Mouse (Mus musculus) intestine, postnatal 0 days (tissue): ENCODE results near the gene Gm12216. TPM values are rescaled to one million over a fixed set of nuclear protein-coding genes. Genes with fewer than 3 reads are reported as not detected.
A peak's percentile ranks its signal among the peaks of the same experiment; 100 is the strongest.

Experiments
- ATAC-seq: fragments of 200-750 bp; cut with Nextera tagmentation; 2 replicates; pipeline ENCODE4 v1.8.0; 2017; ENCODE audit warnings: mild to moderate bottlenecking, moderate TSS enrichment, moderate library complexity
- H3K27ac ChIP-seq: fragments of 300-500 bp; sonication (generic); 2 replicates; pipeline ENCODE4 v1.5.1; 2014; ENCODE audit warnings: mild to moderate bottlenecking, low read depth, low read length, moderate library complexity
- H3K27me3 ChIP-seq: fragments of 300-500 bp; sonication (generic); replicated peaks from 2 replicates; pipeline ENCODE4 v1.6.1; 2014; ENCODE audit warnings: low read length, mixed read lengths; ENCODE audit not compliant: control insufficient read depth, insufficient read depth
- H3K36me3 ChIP-seq: fragments of 300-500 bp; sonication (generic); 2 replicates; pipeline ENCODE4 v1.6.1; 2014; ENCODE audit warnings: mild to moderate bottlenecking, moderate library complexity; ENCODE audit not compliant: control insufficient read depth, insufficient read depth
- H3K4me1 ChIP-seq: fragments of 300-500 bp; sonication (generic); replicated peaks from 2 replicates; pipeline ENCODE4 v1.6.1; 2014; ENCODE audit warnings: antibody characterized with exemption, low read length, mixed read lengths; ENCODE audit not compliant: control insufficient read depth, insufficient read depth
- H3K4me2 ChIP-seq: fragments of 300-500 bp; sonication (generic); replicated peaks from 2 replicates; pipeline ENCODE4 v1.6.1; 2014; ENCODE audit warnings: low read depth, mild to moderate bottlenecking, moderate library complexity
- H3K4me3 ChIP-seq: fragments of 300-500 bp; sonication (generic); 2 replicates; pipeline ENCODE4 v1.5.1; 2014; ENCODE audit warnings: low read depth, low read length
- H3K9ac ChIP-seq: fragments of 300-500 bp; sonication (generic); 2 replicates; pipeline ENCODE4 v1.6.1; 2014; ENCODE audit warnings: mild to moderate bottlenecking, low read depth, low read length
- H3K9me3 ChIP-seq: fragments of 300-500 bp; sonication (generic); 2 replicates; pipeline ENCODE4 v1.6.1; 2016; ENCODE audit warnings: mixed run types; ENCODE audit not compliant: control insufficient read depth
- CTCF ChIP-seq: sonication (generic); IDR thresholded peaks from 2 replicates; pipeline ENCODE4 v1.5.1; 2016; ENCODE audit warnings: low read depth, mild to moderate bottlenecking, control low read depth, antibody characterized with exemption, moderate library complexity
- WGBS: fragments of 180-500 bp; shearing (Covaris S2); extraction: QIAGEN DNeasy Blood & Tissue Kit; methylation state at CpG from one replicate; pipeline ENCODE4 v1.1.7; 2014; 5-methylcytosine and 5-hydroxymethylcytosine counted together
- polyA plus RNA-seq: library from polyadenylated mRNA; unstranded; fragments of >200 nt; fragmentation: Nextera tagmentation; extraction: Ambion mirVana; gene quantifications from 2 replicates; pipeline ENCODE4 v1.2.1, GENCODE M21; 2015

The Gm12216 gene
- polyA plus RNA-seq, 1 experiment from 2014 or later = 6.5 TPM

- Histone ChIP-seq H3K4me2 (no peak overlapping the region), H3K9me3 (no peaks in the 10 kb centered on the region), H3K27ac (no peak overlapping the region), H3K36me3 (no peaks in the 10 kb centered on the region), H3K27me3 (no peaks in the 10 kb centered on the region), H3K4me3 (no peak overlapping the region), H3K4me1 (no peaks in the 10 kb centered on the region), H3K9ac (no peak overlapping the region)
- ATAC-seq = no peak
- WGBS = 47% methylated on average over 5 of the region's 5 CpGs
- TF ChIP-seq CTCF = no peak
Observed at GRCm38 (mm10) chr11:53810156-53810555, 48.9 kb downstream of the Gm12216 start.

- no peak for TF ChIP-seq CTCF
- no peak for ATAC-seq
- Histone ChIP-seq H3K36me3 (no peaks in the 10 kb centered on the region), H3K4me3 (no peak overlapping the region), H3K9me3 (no peaks in the 10 kb centered on the region), H3K4me2 (no peak overlapping the region), H3K9ac (no peak overlapping the region), H3K27ac (peak overlapping the region; percentile 24; the same call in 1 of the 2 replicates), H3K4me1 (no peaks in the 10 kb centered on the region), H3K27me3 (no peaks in the 10 kb centered on the region)
- WGBS = 43% methylated on average over 5 of the region's 5 CpGs
Observed at GRCm38 (mm10) chr11:53809354-53809753, 49.7 kb downstream of the Gm12216 start.

GRCm38 (mm10) chr11:53805786-53806185 lies 53.3 kb downstream of the Gm12216 start:
- no peak overlapping the region for H3K4me2 ChIP-seq
- H3K9me3 ChIP-seq = no peaks in the 10 kb centered on the region
- no peak overlapping the region for H3K27ac ChIP-seq
- 61% methylated on average over 9 of the region's 9 CpGs for WGBS
- H3K4me3 ChIP-seq = no peak overlapping the region
- TF ChIP-seq CTCF = no peak
- H3K4me1 ChIP-seq = peaks cover 10% of the 10 kb centered on the region; the same call in 1 of the 2 replicates
- no peak overlapping the region for H3K9ac ChIP-seq
- no peaks in the 10 kb centered on the region for H3K27me3 ChIP-seq
- H3K36me3 ChIP-seq = no peaks in the 10 kb centered on the region
- no peak for ATAC-seq

GRCm38 (mm10) chr11:53804569-53805344 lies 54.3 kb downstream of the Gm12216 start:
- 73% methylated on average over 14 of the region's 14 CpGs for whole genome bisulfite sequencing
- 0 out of 2 replicates have a peak overlapping the region, but pooled peaks have one; percentile 41 for H3K27ac ChIP-seq
- peaks cover 18% of the 10 kb centered on the region for H3K4me1 ChIP-seq
- H3K9ac ChIP-seq = no peak overlapping the region
- H3K27me3 ChIP-seq = no peaks in the 10 kb centered on the region
- TF ChIP-seq CTCF = no peak
- no peak overlapping the region for H3K4me3 ChIP-seq
- no peak overlapping the region for H3K4me2 ChIP-seq
- peak; percentile 18; the same call in 1 of the 2 replicates for ATAC-seq
- no peaks in the 10 kb centered on the region for H3K9me3 ChIP-seq
- no peaks in the 10 kb centered on the region for H3K36me3 ChIP-seq

GRCm38 (mm10) chr11:53803494-53803893 lies 55.6 kb downstream of the Gm12216 start:
- no peak overlapping the region for H3K4me3 ChIP-seq
- TF ChIP-seq CTCF = no peak
- no peak overlapping the region for H3K27ac ChIP-seq
- WGBS = 42% methylated on average over 6 of the region's 6 CpGs
- no peaks in the 10 kb centered on the region for H3K9me3 ChIP-seq
- H3K9ac ChIP-seq = no peak overlapping the region
- H3K4me2 ChIP-seq = no peak overlapping the region
- no peaks in the 10 kb centered on the region for H3K27me3 ChIP-seq
- ATAC-seq = no peak
- H3K36me3 ChIP-seq = no peaks in the 10 kb centered on the region
- H3K4me1 ChIP-seq = peaks cover 18% of the 10 kb centered on the region

- Histone ChIP-seq H3K4me1 (peaks cover 20% of the 10 kb centered on the region), H3K9ac (no peak overlapping the region), H3K36me3 (no peaks in the 10 kb centered on the region), H3K4me3 (no peak overlapping the region), H3K27me3 (no peaks in the 10 kb centered on the region), H3K9me3 (no peaks in the 10 kb centered on the region), H3K27ac (no peak overlapping the region), H3K4me2 (no peak overlapping the region)
- ATAC-seq = no peak
- 76% methylated on average over 12 of the region's 12 CpGs for WGBS
- no peak for TF ChIP-seq CTCF
Observed at GRCm38 (mm10) chr11:53803093-53803492, 56.0 kb downstream of the Gm12216 start.
